Mouse (Mus musculus): ENCODE data around the gene Dcun1d1. TPM values are rescaled to one million over a fixed set of nuclear protein-coding genes. Genes with fewer than 3 reads are reported as not detected.
A peak's percentile ranks its signal among the peaks of the same experiment; 100 is the strongest.

Dcun1d1 gene
- total RNA-seq (2014; fragmentation: Nextera tagmentation): 90.1 and 111 TPM in 2 replicates
- total RNA-seq (2017): 221 and 228 TPM in 2 replicates

DNA sequence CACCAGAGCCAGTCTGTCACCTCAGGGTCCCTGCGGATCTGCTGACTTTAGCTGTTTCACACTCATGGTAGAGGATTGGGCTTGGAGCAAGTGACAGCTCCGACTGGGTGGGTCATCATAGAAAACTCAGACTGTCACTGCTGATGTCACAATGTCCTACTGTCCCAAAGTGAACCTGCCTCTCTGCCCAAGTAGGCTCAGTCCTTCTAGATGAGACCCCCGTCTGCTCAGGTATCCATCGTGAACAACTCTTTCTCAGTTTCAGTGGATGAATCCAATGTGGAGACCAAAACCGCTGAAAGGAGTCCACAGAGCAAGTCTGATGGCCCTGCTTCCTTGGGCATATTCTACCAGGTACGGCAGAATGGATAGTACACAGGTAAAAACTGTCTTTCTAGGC is at the start of gene Dcun1d1:
Gene Dcun1d1 (minus strand): TSS at position 101 of the 400 bp plus-strand sequence.
- no peak for ATAC-seq (replicated peaks; ENCODE audit: poor library complexity, severe bottlenecking)

DNA sequence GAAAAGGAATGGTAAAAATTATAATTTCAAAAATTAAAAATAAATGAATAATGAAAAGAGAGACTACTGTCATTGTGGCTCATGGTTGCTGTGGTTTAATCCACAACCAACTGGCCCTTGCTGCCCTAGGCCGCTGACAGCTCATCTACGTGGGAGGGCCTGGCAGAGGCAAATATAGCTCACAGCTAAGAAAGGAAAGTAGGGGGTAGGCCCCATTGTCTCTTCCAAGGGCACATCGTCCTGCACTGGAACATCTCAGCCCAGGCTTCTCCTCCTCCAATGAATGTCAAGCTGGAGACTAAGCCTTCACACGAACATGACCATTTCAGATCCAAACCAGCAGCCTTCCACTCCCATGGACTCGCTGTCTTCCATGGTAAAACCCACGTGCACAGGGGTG is 49.0 kb upstream of the Dcun1d1 start:
- no peak for ATAC-seq (replicated peaks; ENCODE audit: poor library complexity, severe bottlenecking)

DNA sequence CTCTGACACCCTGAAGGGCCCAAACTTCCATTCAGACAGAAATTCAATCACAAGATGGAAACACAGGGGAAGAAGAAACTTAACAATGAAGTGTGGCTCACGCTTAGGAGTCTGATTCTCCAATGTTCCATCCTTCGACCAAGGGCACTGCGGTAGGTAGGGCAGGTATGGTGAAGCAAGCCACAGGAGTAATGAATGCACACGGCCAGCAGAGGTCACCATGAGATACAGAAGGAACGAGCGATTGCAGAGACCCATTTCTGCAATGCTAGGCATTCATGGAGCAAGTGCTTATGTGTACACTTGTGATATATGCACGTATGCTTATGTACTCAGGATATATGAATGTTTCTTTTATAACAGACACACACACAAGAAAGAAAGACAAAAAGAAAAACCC is 36.3 kb upstream of the Dcun1d1 start:
- peak; percentile 80 for ATAC-seq (replicated peaks; ENCODE audit: poor library complexity, severe bottlenecking)

DNA sequence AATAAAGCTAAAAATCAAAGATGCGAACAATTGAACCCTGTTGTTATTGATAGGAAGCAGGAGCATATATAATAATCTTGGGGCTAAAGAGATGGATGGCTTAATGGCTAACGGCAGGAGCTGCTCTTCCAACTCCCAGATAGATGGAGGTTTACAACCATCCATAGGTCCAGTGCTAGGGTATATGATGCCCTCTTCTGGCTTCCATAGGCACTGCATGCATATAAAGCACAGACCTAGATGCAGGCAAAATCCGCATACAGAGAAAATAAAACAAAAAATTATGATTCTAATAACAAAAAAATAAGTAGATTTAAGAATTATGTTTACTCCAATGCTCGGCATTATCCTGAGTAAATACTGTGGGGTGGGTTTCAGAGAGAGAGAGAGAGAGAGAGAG is 35.7 kb upstream of the Dcun1d1 start:
- ATAC-seq (replicated peaks; ENCODE audit: poor library complexity, severe bottlenecking): peak; percentile 80

DNA sequence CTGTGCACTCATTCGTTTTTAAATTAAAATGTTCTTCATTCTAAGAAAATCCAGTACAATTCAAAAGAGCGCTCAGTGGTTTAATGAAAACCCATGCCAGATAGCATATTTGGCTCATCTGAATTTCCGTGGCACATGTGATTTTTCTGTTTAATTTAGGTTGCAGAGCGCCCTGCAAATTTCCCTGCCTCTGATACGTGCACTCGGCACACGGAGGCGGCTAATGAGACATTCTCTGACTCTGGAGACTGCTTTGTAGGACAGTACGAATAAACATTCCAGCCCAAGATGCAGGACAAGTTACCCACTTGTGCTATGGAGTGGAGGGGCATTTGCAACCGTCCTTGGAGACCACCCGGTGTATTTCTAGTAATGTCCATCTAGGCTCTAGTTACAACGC is 33.9 kb upstream of the Dcun1d1 start:
- ATAC-seq (replicated peaks; ENCODE audit: poor library complexity, severe bottlenecking): no peak

DNA sequence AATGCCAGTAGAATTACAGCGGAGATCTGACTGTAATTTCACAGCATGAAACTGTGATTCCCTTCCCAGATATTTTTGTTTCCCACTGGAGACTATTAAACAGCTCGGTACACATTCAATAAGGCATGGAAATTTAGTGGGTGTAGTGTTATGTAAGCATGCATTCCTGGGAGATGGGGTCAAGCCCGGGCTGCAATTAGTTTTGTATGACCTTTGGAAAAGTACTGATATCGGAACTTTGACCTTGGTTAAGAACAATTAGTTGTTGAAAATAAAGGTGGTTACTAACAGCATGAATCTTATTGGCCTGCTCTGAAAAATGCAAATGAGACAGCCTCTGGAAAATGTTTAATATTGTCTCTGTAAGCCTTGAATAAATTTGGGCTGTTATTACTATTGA is 33.2 kb upstream of the Dcun1d1 start:
- ATAC-seq (replicated peaks; ENCODE audit: poor library complexity, severe bottlenecking): no peak

DNA sequence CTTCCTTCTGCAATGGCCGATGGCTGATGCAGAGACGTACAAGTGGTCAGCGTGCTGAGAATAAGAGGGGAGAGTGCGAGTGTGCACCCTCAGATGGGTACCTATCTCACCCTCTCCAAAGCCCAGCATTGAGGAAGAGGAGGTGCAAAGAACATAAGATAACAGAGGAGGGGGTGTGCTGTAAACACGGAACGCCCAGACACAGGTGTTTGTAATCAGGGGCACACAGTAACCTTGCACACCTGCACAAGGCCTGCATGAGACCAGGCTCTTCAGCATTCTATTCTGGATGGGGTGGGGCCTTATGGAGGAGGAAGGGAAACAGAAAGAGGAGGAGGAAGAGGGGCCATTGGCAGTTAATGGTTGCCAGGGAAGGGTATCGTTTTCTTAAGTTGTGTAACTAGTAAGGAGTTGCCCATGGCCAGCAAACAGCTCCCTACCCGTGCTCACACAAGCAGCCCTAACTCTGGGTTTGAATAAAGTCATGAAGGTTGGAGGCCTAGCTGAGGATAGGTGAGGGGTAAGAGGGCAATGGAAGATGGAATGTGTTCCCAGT is 30.2 kb upstream of the Dcun1d1 start:
- peak; percentile 77 for ATAC-seq (replicated peaks; ENCODE audit: poor library complexity, severe bottlenecking)

DNA sequence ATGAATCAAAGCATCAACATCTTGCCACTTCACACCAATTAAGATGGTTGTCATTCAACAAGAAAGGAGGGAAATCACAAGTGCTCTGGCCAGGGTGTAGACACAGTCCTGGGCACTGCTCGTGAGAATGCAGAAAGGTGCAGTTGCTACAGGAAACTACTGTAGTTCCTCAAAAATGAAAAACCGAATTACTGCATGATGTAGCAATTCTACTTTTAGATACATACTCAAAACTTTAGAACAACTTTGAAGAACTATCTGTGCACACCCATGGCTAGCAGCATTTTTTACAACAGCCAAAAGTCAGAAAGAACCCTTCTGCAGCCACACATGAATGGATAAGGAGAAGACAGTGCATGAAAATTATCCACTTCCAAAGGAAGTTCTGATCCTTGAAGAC is 29.2 kb upstream of the Dcun1d1 start:
- ATAC-seq (replicated peaks; ENCODE audit: poor library complexity, severe bottlenecking): peak; percentile 69

DNA sequence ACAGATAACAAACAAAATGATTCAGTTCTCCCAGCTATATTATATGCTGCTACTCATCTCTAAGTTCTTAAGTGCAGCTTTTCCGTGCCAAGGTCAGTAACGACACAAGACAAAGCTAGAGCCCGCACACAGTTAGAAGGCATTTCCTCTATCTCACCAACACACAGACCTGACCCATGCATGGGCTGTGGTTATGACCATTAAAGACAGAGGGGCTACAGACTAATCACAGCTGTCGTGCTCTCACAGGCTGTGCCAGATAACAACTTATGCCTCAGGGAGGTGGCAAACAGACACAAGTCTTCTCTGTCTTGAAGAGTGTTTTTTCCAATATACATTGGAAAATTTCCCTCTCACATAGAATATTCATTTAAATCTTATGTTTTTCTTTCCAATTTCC is 27.7 kb upstream of the Dcun1d1 start:
- peak; percentile 26 for ATAC-seq (replicated peaks; ENCODE audit: poor library complexity, severe bottlenecking)

DNA sequence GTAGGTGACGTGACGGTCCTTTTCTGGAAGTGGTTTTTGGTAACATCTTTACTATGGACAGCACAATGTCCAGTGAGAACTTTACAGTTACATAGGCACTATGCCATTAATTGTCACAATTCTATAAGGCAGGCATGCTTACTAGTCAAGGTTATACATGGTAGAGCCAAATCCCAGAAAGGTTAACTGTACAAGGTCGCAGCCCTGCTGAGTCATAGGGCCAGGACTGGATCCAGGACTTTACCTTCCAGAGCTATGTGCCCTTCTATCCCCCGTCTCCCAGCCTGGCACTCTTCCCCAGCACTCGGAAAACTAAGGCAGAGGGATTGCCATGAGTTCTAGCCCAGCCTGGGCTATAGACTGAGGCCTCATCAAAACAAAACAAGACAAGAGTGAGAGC is 26.7 kb upstream of the Dcun1d1 start:
- ATAC-seq (replicated peaks; ENCODE audit: poor library complexity, severe bottlenecking): no peak

DNA sequence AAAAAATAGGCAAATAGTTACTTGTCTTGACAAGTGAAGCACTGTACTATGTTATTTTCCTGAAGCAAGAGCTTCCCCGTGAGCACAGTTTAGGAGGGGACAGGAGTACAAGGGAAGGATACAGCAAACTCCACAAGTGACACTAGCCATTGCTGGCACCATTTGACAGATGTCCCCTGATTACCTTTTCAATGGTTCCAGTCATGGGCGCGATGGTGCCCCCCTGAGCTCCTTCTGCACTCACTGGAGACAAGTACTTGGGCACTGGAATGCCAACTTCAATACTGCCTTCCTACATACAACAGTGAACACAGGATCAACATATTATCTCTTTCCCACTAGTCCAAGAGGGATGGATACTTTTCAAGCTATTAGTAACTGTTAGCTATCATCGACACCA is 26.2 kb upstream of the Dcun1d1 start:
- ATAC-seq (replicated peaks; ENCODE audit: poor library complexity, severe bottlenecking): no peak

DNA sequence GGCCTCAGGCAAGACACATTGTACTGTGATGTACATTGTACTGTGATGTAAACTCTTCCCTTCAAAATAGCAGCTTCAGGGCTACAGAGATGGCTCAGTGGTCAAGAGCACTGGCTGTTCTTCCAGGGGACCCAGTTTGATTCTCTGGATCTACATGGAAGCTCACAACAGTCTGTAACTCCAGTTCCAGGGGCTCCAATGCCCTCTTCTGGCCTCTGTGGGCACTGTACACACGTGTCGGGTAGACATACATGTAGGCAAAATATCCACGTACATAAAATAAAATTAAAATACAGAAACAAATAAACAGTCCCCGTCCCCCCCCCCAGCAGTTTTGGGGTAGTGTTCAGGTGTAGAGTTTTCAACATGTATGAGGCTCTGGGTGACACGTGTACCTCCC is 25.7 kb upstream of the Dcun1d1 start:
- ATAC-seq (replicated peaks; ENCODE audit: poor library complexity, severe bottlenecking): no peak

DNA sequence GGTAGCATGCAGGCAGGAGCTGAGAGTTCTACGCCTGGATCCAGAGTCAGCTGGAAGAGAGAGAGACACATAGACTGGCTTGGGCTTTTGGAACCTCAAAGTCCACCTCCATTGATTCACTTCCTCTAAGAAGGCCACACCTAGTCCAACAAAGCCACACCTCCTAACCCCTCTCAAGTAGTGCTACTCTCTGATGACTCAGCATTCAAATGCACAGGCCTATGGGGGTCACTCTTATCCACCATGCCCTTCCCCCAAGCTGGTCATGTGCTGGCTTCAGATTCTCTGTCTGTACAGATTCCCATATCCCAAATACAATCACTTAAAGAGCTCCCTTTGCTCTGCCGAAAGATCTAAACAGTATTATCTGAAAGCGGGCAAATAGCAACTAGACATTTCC is 20.0 kb upstream of the Dcun1d1 start:
- ATAC-seq (replicated peaks; ENCODE audit: poor library complexity, severe bottlenecking): no peak

DNA sequence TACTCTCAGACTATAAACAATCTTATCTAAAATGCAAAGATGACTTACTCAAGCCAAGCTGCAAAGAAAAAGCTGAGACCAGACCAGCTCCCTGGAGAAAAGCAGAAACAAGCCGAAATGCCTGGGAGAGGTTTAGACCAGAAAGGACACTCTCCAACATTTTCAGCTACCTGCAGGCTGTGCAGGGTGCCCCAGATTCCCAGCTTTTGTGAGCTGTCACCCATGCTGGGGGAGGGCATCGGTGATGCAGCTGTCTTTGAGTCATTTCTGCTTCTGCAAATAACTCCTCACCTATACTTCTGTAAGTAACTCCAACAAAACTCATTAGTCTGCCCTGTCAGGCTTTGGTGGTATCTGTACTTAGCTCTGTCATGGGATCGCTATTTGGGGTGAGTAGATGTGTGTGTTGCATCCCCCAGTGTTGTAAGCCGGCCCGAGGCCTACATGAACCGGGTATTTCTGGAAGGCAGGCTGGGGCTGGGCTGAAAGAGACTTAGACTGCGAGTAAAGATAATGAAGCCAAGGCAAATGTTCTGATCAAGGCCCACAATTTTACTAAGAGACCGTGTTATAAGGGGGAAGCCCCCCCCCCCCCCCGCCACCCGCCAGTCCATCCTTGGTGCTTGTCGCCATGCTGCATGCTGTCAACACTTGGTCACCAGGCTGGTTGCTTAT is 17.8 kb upstream of the Dcun1d1 start:
- ATAC-seq (replicated peaks; ENCODE audit: poor library complexity, severe bottlenecking): no peak

DNA sequence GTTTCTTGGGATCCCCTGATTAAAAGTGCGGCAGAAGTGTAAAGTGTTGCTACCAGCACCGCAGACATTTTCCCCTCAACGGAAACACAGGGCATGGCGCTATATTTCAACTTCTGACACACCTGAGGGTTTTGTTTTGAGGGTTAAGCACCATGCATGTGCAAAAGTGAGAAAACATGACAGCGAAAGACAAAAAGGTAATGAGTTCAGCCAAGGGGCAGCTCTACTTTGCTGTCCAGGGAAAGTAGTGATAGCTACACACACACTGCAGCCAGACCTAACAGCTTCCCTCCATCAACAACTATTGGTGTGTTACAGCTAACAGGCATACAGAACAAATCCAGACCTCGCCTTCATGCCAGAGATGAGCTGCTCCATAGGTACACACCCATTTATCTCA is 16.6 kb upstream of the Dcun1d1 start:
- ATAC-seq (replicated peaks; ENCODE audit: poor library complexity, severe bottlenecking): no peak

DNA sequence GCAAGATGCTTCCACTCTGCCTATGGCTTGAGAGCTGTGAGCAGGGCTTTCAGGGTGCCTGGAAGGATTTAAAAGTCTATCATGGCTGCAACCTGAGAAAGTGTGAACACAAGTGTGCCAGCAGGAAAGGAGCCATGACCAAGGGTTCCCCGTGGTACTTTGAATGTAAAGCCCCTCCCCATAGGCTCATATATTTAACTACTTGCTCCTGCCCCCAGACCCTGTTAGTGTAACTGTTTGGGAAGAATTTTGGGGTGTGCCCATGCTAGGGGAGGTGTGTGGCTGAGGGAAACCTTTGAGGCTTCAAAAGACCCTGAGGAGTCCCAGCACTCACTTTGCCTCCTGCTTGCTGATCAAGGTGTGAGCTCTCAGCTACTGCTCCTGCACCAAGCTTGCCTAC is 15.9 kb upstream of the Dcun1d1 start:
- ATAC-seq (replicated peaks; ENCODE audit: poor library complexity, severe bottlenecking): no peak

DNA sequence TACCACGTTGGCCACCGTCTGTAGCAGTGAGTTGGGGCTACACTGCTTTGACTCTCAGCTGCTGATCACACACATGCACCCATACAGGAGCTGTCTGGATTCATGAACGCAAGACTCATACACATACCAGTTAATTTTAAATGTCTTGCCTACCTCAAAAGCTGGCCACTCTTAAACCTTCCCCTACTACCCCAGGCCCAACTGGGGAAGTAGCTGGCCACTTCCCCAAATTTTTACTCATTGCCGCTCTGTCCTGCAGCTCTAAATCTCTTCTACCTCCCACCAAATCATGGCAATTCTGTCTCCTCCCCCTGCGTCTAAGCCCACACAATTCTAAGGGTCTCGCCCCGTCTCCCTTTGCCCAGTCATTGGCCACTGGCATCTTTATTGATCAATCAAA is 11.0 kb upstream of the Dcun1d1 start:
- peak; percentile 90 for ATAC-seq (replicated peaks; ENCODE audit: poor library complexity, severe bottlenecking)

DNA sequence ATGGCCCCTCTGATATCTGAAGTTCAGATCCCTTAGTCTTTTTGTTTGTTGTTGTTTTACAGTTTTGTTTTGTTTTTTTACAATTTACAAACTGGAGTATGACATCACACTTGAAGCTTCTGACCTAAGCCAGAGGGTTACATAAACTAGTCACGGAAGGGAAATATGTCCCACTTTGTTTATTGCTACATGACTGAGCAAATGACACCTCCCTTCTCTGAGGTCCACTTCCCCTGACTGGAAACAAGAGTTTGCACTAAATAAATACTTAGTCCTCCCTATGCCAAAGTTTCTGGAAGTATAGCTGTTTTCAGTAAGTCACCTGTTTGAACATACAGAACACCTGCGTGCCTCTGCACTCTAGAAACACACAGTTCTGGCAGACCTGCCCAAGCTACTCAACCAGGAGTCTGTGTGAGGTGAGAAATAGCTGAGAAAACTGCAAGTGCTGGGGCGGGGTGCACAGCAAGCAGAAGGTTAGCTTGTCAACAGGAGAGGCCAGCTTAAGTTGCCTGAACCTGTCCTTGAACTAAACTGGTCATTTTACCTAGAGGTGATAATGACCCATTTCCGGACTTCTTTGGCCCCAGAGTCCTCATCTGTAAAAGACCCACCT is 3.4 kb upstream of the Dcun1d1 start:
- ATAC-seq (replicated peaks; ENCODE audit: poor library complexity, severe bottlenecking): peak; percentile 46

DNA sequence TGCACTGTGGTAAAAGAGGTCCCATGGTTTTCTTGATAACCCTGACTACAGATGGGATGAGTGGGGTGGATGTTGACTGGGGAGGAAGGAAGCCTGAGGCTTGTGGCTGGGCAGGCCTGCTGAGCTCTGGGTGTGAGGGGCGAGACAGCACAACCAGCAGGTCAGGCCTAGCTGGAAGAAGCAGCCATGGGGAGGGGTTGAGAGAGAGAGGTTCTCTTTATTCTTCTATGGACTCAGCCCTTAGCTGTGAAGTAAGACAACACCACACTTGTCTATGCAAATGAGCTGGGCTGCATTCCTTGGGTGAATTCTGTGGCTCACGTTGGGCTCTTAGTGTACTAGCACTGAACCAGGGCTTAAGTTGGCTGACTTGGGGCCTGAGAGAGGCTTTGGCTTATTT is 2.8 kb upstream of the Dcun1d1 start:
- ATAC-seq (replicated peaks; ENCODE audit: poor library complexity, severe bottlenecking): peak; percentile 63

DNA sequence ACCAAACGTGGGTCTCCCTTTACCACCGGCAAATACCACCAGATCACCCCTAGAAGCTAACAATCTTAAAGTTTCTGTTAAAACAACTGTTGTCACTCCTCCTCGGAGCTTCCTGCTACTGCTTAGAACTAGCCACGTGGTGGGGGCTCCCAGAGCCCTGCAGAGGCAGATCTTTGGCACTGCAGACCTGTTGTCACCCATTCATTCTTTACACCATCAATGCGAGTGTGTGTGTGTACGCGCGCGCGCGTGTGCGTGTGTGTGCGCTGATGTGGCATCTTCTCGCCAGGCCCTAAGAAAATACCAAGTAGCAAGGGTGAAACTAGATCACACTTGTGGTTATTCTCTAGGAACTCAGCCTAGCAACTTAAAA is 3.9 kb downstream of the Dcun1d1 start:
- peak; percentile 66 for ATAC-seq (replicated peaks; ENCODE audit: poor library complexity, severe bottlenecking)

DNA sequence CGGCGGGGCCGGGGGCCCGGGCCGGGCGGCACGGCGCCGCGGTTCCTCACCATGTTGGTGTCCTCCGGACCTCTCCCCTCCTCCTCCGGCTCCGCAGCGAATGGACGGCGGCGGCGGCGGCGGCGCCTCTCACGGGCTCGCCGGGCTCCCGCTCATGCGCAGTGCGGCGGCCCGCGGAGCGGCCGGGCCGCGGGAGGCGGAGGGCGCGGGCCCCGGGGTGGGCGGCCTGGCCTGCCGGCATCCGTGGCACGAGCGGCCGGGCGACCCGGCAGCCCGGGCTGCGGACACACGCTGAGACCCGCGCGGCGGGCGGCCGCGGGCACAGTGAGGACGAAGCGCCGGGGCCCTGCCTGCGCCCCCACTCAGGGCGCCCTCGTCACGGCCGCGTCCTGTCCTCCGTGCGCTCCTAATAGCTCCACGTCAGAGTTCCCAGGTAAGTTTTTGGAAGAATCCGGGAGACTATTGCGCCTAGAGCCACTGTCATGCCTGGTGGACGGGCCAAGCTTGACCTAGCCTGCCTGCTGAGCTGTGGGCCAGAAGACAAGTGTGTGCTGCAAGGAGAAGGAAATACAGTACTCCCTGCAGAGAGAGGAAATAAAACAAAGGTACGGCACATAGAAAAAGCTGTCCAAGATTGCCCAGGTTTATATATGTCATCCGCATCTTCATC is 4.4 kb downstream of the Dcun1d1 start:
- peak; percentile 40 for ATAC-seq (replicated peaks; ENCODE audit: poor library complexity, severe bottlenecking)

Measured in granulocyte monocyte progenitor cell, adult 5-6 weeks (primary cell).